Mouse (Mus musculus) heart, postnatal 10 days (tissue): ENCODE measurements around the gene Fam206a. TPM values are rescaled to one million over a fixed set of nuclear protein-coding genes. Genes with fewer than 3 reads are reported as not detected.

Experiments
- DNase-seq, 2 experiments: peaks; one replicate each; pipeline ENCODE4 v3.0.0; 2021
- intact Hi-C: fragments of 180-260 bp; cut with DNase I; formaldehyde crosslinking; loops from one replicate; pipeline ENCODE4 v1.15.1; 2025
- total RNA-seq, 2 experiments: library from RNA; stranded (reverse); gene quantifications; 2 replicates each; pipeline ENCODE4 v1.2.3; 2021

Fam206a gene
- total RNA-seq = 1 to 10 TPM; 4.4 to 4.5 TPM

DNA sequence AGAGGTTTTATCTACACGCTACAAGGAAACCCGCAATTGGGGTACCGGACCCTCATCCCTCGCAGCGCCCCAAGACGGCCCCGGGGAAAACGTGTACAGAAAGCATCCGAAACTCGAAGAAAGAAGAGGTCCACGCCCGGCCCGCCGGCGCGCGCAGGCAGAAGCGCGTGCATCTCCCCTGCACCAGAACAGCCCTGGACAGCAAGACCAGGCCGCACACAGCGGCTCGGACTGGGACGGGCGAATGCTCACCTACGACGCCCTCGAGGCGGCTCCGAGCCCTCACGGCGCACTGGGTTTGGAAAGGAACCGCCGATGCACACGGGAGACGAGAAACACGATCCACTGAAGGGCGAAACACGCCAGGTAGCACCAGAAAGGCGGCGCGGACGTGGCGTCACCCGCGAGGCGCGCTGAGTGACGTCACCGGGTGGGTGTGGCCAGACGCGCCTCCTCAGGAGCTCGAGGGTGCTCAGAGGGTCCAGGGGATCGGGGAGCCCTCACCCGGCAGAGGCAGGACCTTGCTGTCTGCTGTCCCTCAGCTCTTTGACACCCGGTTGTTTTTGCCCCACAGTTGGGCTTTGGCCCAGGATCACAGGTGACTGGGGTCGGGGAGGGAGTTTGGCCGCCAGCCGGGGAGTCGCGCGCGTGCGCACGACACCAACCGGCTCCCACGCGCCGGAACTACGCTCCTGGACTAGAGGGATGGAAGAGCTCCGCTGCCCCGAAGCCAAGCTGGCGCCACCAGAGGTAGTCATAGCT is at the start of gene Fam206a, which contains the start of gene Elp1:
Gene Fam206a (plus strand): TSS at position 439 of the 762 bp plus-strand sequence.
Gene Elp1 (minus strand): TSS at position 425 of the 762 bp plus-strand sequence.
- intact Hi-C loops = loop anchor here (2.0 kb wide), 1 partner anchor 63 kb away; the partner anchor contains the start of gene Ctnnal1
- peak; percentile 97 to 98 for DNase-seq

DNA sequence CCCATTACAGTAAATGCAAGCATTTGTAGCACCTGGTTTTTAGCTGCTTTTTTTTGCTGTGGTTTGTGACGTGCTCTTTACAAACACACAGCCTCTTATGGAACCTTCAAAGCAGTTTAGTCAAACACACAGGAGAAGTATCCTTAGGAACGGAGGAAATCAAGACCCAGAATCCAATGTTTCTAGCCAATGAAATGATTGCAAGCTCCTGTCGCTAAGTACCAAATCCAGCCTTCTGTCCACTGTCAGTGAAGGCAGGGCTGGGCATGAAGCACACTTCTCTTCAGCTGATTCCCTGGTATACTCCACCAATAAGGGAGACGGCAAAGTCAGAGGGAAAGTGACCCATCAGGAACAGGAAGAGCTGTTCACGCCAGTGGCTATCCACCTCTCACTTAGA is 46.1 kb upstream of the Fam206a start:
- intact Hi-C loops = no loop called here
- no peak for DNase-seq

DNA sequence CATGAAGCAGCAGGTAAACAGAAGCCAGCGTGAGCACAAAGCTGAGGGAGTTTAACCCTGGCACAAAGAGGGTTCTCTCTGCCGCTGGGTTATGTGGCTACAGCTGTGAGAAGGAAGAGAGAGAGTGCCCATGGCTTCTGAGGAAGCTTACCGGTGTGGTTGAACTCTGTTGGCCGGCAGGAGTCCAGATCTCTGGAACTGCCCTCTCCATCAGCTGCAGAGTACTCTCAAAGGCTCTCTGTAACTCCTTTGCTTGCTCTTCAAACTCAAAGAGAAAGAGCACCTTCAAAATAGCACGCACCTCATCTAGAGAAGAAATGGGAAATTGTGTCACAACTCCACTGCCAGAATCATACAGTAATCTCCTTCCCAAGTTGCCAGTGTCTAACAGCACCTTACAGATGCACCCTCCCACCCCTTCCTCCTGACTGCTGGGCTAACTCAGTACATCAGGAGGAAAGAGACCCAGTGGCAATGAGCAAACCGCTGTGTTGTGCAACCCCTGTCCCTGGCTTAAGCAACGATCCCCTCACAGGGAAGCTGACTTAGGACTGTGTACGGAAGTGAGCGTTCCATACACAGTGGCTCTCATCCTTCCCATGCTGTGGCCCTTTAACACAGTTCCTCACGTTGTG is 45.1 kb upstream of the Fam206a start:
- intact Hi-C loops = no loop called here
- peak in 1 of 2 experiments; percentile 7 for DNase-seq

DNA sequence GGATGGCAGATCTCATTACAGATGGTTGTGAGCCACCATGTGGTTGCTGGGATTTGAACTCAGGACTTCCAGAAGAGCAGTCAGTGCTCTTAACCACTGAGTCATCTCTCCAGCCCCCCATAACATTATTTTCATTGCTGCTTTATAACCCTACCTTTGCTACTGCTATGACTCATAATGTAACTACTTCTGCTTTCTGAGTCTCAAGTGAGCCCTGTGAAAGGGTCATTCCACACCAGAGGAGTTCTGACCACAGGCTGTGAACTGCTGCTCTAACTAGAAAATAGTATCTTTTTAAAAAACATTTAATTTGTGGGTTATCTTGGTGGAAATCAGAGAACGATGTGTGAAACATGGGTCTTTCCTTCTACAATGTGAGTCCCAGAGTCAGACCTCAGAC is 44.5 kb upstream of the Fam206a start:
- no peak for DNase-seq
- intact Hi-C loops = no loop called here

DNA sequence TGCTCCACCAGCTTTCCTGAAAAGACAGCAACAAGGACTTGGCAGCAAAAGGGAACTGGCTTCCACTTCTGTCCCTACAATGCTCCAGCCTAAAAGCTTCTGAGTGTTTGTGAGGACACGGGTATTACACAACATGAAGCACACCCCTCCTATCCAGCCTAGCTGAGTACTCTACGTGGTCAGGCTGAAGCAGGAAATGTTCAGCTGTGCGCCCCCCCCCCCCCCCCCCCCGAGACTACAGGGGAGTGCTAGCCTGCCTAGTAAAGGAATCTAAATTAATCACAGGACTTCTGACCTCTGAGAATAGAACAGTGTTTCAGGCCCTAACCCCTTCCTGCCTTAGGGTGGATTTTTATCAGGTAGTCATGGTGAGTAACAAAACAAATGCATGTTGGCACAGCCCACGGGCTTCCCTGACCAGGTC is 34.3 kb upstream of the Fam206a start:
- intact Hi-C loops = loop anchor here (5.0 kb wide), 1 partner anchor 46 kb away; no protein-coding TSS in a partner anchor
- DNase-seq = peak; percentile 49 to 55

DNA sequence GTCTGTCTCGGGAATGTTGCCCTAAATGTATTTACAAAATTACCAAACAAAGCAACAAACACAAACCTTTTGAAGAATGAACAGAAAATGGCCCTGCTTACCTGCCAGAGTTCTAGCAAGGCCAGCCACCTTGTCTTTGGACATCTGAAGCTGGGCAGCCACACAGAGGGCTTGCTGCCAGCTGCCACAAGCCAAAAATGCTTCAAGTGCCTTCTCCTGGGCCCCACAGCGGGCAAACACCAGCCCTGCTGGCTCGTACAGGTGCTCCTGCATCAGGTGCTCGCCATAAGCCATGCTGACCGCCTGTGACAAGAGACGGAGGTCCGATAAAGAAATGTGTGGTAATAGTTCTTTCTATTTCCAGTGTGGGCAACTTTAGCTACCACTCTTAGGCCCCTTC is 33.2 kb upstream of the Fam206a start:
- intact Hi-C loops = loop anchor here (5.0 kb wide), 1 partner anchor 47 kb away; no protein-coding TSS in a partner anchor
- peak; percentile 77 to 78 for DNase-seq

DNA sequence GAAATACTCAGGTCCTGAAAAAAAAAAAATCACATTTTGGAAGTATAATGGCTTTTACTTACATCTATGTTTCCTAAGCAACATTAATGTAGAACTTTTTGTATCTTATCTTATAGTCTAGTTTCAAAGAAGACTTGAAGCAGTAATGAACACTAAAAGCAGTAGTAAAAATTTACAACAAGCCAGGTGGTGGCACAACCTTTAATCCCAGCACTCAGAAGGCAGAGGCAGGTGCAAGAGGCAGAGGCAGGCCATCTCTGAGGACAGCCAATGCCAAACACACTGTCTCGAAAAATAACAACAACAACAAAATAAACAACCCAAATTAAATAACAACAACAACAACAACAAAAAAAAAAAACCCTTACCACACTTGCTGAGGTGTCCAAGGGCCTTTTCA is 31.1 kb upstream of the Fam206a start:
- no peak for DNase-seq

DNA sequence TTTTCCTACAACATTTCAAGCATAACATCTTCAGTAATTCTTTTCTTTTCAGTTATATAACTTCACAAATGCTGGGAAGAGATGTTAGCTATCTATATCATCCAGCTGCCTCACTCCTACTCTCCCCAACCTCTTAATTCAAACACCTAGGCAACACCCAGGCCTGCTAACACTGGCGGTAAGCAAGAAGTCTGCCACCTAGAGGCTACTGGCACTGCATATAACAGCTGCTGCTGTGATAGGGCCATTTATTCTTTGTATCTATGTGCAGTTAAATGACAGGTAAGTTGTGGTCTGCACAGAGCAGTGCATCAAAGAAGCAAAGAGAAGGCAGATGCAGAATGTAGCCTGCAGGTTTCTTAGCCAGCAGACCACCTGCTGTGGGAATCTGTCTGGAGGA is 10.8 kb upstream of the Fam206a start:
- DNase-seq = peak in 1 of 2 experiments; percentile 5
- intact Hi-C loops = no loop called here

More for the DNA sequence above, 31.1 kb upstream of the Fam206a start:
- intact Hi-C loops = no loop called here

DNA sequence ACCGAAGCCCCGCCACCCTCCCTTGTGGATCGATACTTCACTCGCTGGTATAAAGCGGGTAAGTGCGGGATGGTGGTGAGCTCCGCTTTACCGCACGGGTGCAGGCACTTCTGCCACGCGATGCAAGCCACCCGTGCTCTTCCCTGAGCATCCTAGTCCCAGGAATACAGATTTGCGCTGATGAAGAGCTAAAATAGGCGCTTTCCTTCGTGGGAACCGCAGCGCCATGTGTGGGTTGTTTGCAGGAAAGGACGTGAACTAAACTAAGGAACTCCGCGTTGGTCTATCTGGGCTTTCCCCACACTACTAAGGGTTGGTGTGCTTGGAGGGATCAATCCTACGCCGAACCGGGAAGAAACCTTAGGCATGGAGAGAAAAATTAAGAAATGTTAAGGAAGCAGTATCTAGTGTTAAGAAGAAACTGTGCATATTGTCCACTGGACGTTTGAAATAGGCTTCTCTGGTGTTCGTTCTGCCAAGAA is 565 bp downstream of the Fam206a start:
- intact Hi-C loops = loop anchor here (2.0 kb wide), 1 partner anchor 62 kb away; the partner anchor contains the start of gene Ctnnal1
- DNase-seq = no peak

DNA sequence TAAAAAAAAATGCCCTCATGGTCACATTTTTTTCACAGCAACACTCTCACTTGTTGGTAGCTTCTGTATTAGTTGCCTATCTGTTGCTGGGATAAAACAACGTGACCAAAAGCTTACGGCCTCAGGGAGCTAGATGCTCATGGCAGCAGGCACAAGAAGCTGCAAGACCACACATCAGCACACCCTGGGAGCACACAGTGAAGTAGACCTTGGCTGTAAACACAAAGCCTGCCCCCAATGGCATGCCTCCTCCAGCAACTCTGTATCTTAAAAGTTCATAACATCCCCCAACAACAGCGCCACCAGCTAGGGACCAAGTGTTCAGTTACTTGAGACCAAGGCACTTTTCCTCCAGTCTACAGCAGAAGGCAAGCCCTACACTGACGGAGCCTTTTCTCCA is 6.9 kb downstream of the Fam206a start:
- intact Hi-C loops = no loop called here
- DNase-seq = no peak

DNA sequence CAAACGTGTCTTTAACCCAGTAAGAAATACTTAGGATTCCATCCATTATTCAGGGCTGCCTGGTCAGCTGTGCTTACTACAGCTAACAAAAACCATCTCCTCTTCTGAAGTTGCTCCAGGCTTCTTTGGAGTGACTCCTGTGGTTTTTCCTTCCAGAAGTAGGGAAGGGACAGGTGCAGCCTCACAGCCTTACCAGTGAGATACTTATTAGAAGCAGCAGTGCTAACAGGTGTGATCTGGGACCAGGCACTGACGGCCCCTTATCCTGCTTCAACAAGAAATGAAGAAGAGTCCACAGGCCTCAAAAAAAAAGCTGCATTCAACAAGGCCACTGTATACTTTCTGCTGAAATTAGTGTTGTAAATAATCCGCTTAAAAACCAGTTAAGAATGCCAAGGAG is 9.5 kb downstream of the Fam206a start:
- DNase-seq = no peak
- intact Hi-C loops = no loop called here

DNA sequence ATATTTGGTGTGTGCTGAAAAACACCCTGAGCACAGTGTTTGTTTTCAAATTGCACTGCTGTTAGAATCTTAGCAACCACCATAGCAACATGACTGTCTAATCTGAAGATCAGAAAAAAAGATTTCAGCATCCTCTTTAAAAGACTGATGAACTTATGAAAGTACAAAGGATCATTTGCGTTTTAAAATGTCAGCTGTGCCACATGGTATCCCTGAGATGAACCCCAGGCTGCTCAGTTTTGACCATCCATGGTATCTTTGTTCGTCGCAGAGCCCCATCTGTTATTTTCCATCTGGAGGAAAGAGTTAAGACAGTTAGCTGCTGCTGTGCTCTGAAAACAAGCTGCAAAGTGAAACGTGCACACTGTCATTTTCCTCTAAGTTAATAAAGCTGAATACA is 10.0 kb downstream of the Fam206a start:
- intact Hi-C loops = no loop called here
- no peak for DNase-seq

DNA sequence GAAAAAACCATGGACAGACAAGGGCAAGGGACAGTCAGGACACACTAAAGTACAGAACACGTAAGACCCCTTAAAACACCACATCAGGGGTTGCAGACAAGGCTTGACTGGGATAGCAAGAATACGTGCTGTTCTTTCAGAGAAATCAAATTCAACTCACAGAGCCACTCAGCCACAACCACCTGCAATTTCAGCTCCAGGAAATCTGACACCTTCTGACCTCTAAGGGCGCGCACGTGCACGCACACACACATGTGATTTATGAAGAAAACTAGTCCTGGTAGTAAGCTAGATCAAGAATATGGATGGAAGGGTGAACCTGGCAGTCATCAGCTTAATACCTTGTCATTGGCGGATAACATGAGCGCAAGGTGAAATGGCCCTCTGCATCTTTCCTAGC is 13.0 kb downstream of the Fam206a start:
- intact Hi-C loops = no loop called here
- DNase-seq = no peak

DNA sequence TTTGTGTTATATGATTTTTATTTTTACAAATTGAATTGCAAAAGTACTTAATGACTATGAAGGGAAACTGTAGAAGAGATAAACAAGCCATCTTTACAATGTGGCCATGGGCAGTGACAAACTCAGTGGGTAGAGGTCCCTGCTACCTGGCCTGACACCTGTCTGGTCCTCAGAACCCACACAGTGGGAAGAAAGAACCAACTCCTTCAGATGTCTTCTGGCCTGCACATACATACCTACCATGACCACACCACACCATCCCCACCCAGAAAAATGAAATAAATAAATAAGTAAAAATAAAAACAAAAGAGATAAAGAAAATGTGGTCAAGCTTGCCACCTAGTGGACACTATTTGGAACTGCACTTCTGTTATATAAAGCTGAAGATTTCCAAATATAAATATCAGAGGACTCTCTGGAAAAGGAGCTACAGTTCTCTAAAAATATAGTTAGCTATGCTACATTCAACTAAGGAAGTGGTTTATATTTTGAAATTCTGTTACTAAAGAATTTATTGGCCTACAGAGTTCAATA is 17.9 kb downstream of the Fam206a start:
- intact Hi-C loops = no loop called here

DNA sequence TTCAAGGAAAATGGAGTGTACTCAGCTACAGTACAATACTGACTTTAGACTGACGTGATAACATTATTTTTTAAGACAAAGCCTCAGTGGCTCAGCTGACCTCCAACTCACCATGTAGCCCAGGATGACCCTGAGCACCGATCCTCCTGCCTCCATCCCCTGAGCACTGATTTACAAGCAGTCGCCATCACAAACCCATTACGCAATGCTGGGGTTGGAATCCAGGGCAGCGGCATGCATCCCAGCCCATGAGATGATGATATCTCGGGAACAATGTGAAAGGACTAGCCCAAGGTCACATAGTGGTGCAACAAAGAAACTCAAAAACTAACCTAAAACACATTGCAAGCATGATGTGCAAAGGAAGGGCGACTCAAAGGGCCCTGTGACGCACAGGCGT is 22.1 kb downstream of the Fam206a start:
- intact Hi-C loops = no loop called here
- no peak for DNase-seq

More for the DNA sequence above, 17.9 kb downstream of the Fam206a start:
- DNase-seq = peak; percentile 14 to 33

DNA sequence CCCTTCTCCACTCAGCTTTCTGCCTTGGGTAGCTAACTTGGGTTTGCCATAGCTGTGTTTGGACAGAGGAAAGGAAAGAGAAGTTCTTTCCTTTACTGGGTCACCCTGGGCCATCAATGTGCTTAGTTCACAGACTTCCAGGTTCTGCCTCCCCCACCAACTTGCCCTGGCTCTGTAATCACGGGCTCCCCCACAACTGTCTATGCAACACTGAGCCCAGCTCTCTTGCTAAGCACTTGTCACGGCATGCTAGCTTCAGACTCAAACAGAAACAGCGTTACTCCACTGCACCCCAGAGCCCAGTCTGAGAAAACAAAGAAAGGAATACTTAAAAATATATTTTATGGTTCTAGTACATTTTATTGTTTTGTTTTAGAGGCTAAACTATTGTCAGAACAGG is 26.8 kb downstream of the Fam206a start:
- DNase-seq = no peak
- intact Hi-C loops = no loop called here

DNA sequence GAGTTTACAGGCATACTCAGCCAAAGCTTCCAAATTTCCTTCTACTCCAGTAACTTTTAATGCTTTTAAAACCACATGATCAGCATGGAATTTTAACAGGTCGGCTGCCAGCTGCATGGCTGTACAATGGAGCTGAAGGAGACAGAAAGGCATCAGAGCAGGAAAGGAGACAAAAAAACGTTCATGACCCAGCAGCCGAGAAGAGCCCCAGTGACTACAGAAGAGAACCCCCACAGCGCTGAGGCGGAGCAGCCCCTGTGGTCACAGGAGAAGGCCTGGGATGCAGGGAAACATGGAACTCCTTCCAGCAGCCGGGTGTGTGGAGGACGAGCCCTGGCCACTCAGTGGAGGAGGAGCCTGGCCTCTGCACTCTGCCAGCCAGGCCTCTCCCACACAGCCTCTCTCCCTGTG is 27.4 kb downstream of the Fam206a start:
- intact Hi-C loops = no loop called here
- DNase-seq = peak; percentile 30 to 35

DNA sequence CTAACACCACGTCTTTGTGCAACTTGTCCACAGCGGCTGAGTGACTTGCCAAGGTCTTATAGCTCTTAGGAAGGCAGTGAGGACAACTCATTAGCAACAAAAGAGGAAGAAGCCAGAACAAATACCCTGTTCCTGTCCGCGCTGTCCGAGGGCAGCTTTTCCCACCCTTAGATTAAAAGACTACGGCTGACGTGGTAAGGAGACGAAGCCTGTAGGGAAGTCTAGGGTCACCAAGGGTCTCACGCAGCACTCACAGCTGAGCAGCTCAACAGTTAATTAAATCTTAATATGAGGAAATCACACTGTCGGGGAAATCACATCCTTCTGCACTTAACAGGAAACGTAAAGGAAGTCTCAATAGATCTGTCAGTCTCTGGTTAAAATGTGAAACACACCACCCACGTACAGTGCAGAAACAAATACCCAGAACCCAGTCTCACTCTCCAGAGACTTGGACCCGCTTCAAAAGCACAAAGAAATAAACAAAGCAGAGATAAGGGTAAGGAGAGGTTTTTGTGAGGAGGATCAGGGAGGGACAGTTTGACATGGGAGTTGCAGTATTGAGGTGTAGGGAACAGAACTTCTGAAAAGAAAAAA is 29.0 kb downstream of the Fam206a start:
- intact Hi-C loops = no loop called here
- peak in 1 of 2 experiments; percentile 14 for DNase-seq

DNA sequence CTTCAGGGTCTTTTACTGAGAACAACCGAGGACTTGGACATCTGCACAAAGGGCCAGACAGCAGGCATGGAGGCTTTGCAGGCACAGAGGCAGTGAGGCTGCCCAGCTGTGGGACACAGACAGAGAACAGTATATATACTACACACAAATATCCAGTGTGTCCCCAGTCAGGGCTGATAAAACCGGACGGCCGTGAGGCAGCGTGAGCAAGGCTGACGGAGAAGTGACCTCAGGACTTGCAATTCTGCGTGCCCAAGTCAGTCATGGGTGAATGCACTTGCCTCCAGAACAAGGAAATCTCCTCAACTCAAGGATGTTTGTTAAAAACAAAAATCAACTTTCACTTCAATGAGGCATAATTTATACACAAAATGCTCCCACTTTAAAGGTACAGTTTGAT is 29.9 kb downstream of the Fam206a start:
- intact Hi-C loops = no loop called here

DNA sequence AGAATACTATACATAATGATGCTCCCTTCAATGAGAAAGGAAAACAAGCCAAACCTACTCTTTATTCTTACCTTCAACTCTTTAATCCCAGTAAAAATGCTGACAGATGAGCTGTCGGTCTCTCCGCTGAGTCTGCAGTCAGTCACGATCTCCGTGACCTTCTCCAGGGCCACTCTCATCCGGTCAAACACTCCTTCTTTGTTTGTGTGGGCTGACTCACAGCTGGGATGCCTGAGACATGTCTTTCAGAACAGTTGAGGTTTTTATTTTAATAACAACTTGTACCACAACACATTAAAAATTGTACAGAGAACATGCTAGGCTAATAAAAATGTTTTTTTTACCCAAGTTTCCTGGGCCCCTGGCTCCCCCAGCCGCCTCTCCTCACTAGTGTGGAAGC is 35.5 kb downstream of the Fam206a start:
- intact Hi-C loops = no loop called here

More for the DNA sequence above, 29.9 kb downstream of the Fam206a start:
- no peak for DNase-seq

DNA sequence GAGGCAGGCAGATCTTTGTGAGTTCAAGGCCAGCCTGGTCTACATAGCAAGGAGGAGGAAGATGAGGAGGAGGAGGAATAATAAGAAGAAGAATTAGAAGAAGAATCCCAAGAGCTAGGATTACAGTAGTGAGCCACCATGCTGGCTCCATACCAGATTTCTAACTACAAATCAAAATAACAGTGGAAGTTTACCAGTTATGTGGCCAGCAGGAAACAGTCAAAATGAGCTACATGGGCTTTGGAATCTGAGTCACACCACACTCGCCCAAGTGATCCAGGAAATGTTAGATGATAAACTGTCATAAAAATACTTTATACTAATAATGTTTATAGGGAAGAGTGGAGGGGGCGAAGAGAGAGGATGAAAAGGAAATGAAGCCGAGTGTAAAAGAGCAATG is 38.2 kb downstream of the Fam206a start:
- no peak for DNase-seq
- intact Hi-C loops = no loop called here

More for the DNA sequence above, 35.5 kb downstream of the Fam206a start:
- no peak for DNase-seq
